ENCODE assay signal across 8 mouse cellular contexts in the genomic region with DNA sequence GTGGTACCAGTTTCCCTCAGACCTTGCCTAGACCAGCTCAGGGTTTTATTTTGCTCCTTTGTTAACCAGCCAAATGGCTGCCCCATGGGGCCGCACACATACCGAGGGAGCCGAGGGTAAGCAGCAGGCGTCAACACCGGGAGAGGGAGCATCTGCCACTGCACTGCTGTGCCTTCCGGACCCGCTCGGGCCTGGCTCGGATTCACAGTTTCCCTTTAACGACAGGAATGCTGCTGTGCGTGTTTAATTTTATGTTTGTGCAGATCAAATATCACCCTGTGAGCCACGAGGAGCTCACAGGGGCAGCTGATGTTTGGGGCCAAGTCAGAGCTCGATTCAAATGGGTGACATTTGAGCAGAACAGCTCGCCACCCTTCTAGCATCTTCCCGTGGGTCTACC. TPM values are rescaled to one million over a fixed set of nuclear protein-coding genes. Genes with fewer than 3 reads are reported as not detected.
A peak's percentile ranks its signal among the peaks of the same experiment; 100 is the strongest.
DNase-seq lines count a peak whose midpoint lies in the region; ATAC-seq lines count a peak whose summit lies in the region.

No protein-coding gene starts in this region.

- intact Hi-C loops in gastrocnemius, postnatal 36 days (cut with DNase I), result no loop called here

- H3K27ac ChIP-seq in lung, embryonic 15.5 days, result no peak overlapping the region
- no peak overlapping the region for H3K27ac ChIP-seq in hindbrain, embryonic 15.5 days (replicated peaks)
- H3K27ac ChIP-seq in neural tube, embryonic 13.5 days (replicated peaks), result peak overlapping the region; percentile 20

- H3K36me3 ChIP-seq in lung, embryonic 15.5 days, result no peaks in the 10 kb centered on the region
- no peaks in the 10 kb centered on the region for H3K36me3 ChIP-seq in hindbrain, embryonic 15.5 days
- H3K36me3 ChIP-seq in neural tube, embryonic 13.5 days, result no peaks in the 10 kb centered on the region

- no peak overlapping the region for H3K9ac ChIP-seq in lung, embryonic 15.5 days
- H3K9ac ChIP-seq in hindbrain, embryonic 15.5 days, result no peak overlapping the region
- peak overlapping the region; percentile 44; the same call in 1 of the 2 replicates for H3K9ac ChIP-seq in neural tube, embryonic 13.5 days

- no peaks in the 10 kb centered on the region for H3K9me3 ChIP-seq in lung, embryonic 15.5 days
- no peaks in the 10 kb centered on the region for H3K9me3 ChIP-seq in hindbrain, embryonic 15.5 days
- no peaks in the 10 kb centered on the region for H3K9me3 ChIP-seq in neural tube, embryonic 13.5 days

- no peak overlapping the region for H3K4me3 ChIP-seq in lung, embryonic 15.5 days
- H3K4me3 ChIP-seq in hindbrain, embryonic 15.5 days, result no peak overlapping the region
- H3K4me3 ChIP-seq in neural tube, embryonic 13.5 days, result no peak overlapping the region; the same call in 1 of the 2 replicates

- peaks cover 9% of the 10 kb centered on the region; the same call in 1 of the 2 replicates for H3K27me3 ChIP-seq in lung, embryonic 15.5 days
- peaks cover 10% of the 10 kb centered on the region; the same call in 1 of the 2 replicates for H3K27me3 ChIP-seq in hindbrain, embryonic 15.5 days
- peaks cover 23% of the 10 kb centered on the region for H3K27me3 ChIP-seq in neural tube, embryonic 13.5 days

- peaks cover 13% of the 10 kb centered on the region; the same call in 1 of the 2 replicates for H3K4me1 ChIP-seq in lung, embryonic 15.5 days
- peaks cover 9% of the 10 kb centered on the region for H3K4me1 ChIP-seq in hindbrain, embryonic 15.5 days (replicated peaks)
- peaks cover 16% of the 10 kb centered on the region for H3K4me1 ChIP-seq in neural tube, embryonic 13.5 days (replicated peaks)

- peak overlapping the region; percentile 39 for H3K4me2 ChIP-seq in lung, embryonic 15.5 days
- peak overlapping the region; percentile 15; the same call in 1 of the 2 replicates for H3K4me2 ChIP-seq in hindbrain, embryonic 15.5 days
- H3K4me2 ChIP-seq in neural tube, embryonic 13.5 days, result peak overlapping the region; percentile 18

- WGBS in lung, embryonic 15.5 days, result 3% methylated on average over 15 of the region's 15 CpGs
- WGBS in hindbrain, embryonic 15.5 days, result 9% methylated on average over 15 of the region's 15 CpGs
- 11% methylated on average over 15 of the region's 15 CpGs for WGBS in neural tube, embryonic 13.5 days

- DNase-seq in gastrocnemius, adult 18-20 months (ENCODE audit: low spot score), result peak; percentile 59
- no peak for DNase-seq in gastrocnemius, postnatal 36 days
- DNase-seq in lung, postnatal 36 days, result no peak
- DNase-seq in layer of hippocampus, postnatal 10 days (ENCODE audit: low spot score in 2 of 2), result no peak
- DNase-seq in layer of hippocampus, postnatal 36 days, result no peak

- ATAC-seq in lung, embryonic 15.5 days (ENCODE audit: borderline replicate concordance, extremely low read depth, low FRiP score, low TSS enrichment), result peak; percentile 36; the same call in 1 of the 2 replicates
- ATAC-seq in hindbrain, embryonic 15.5 days (ENCODE audit: low FRiP score, low read depth), result no peak
- ATAC-seq in neural tube, embryonic 13.5 days (ENCODE audit: low read depth), result peak; percentile 57; the same call in 1 of the 2 replicates

RNA-seq across cellular contexts. Expression of a gene that starts 19.7 kb away (rescaled TPM):
- 10 to 100 TPM in 1 of 2 experiments, 1 to 10 TPM in 1; 9.0 to 12.8 TPM for total RNA-seq in gastrocnemius, adult 18-20 months (2021)
- total RNA-seq in gastrocnemius, postnatal 36 days (2021), result 10 to 100 TPM; 11.2 to 12.3 TPM
- 18.6 and 20.8 TPM in 2 replicates for polyA plus RNA-seq in lung, embryonic 15.5 days (2015; fragmentation: Nextera tagmentation; extraction: Ambion mirVana)
- polyA plus RNA-seq in hindbrain, embryonic 15.5 days (2015; fragmentation: Nextera tagmentation; extraction: Ambion mirVana), result 45.7 and 48.8 TPM in 2 replicates
- polyA plus RNA-seq in neural tube, embryonic 13.5 days (2015; fragmentation: Nextera tagmentation; extraction: Ambion mirVana), result 23.7 and 26.9 TPM in 2 replicates
- total RNA-seq in layer of hippocampus, postnatal 10 days (2021), result 100 to 1,000 TPM; 180 to 199 TPM
- total RNA-seq in layer of hippocampus, postnatal 36 days (2021), result 100 to 1,000 TPM; 171 to 189 TPM

RNA-seq across cellular contexts. Expression of a gene that starts 21.9 kb away (rescaled TPM):
- under 1 TPM; 0.59 to 0.90 TPM for total RNA-seq in gastrocnemius, adult 18-20 months (2021)
- 1 to 10 TPM in 1 of 2 experiments, under 1 TPM in 1; 0.79 to 1.1 TPM for total RNA-seq in gastrocnemius, postnatal 36 days (2021)
- 11.4 TPM in 2 replicates for polyA plus RNA-seq in lung, embryonic 15.5 days (2015; fragmentation: Nextera tagmentation; extraction: Ambion mirVana)
- 2.3 and 4.2 TPM in 2 replicates for polyA plus RNA-seq in hindbrain, embryonic 15.5 days (2015; fragmentation: Nextera tagmentation; extraction: Ambion mirVana)
- polyA plus RNA-seq in neural tube, embryonic 13.5 days (2015; fragmentation: Nextera tagmentation; extraction: Ambion mirVana), result 2.1 TPM in 2 replicates
- under 1 TPM; 0.33 to 0.80 TPM for total RNA-seq in layer of hippocampus, postnatal 10 days (2021)
- under 1 TPM; 0.37 to 0.38 TPM for total RNA-seq in layer of hippocampus, postnatal 36 days (2021)

RNA-seq across cellular contexts. Expression of a gene that starts 25.8 kb away (rescaled TPM):
- total RNA-seq in gastrocnemius, adult 18-20 months (2021), result 10 to 100 TPM; 44.7 to 49.5 TPM
- total RNA-seq in gastrocnemius, postnatal 36 days (2021), result 10 to 100 TPM; 49.9 to 55.7 TPM
- 145 and 157 TPM in 2 replicates for polyA plus RNA-seq in lung, embryonic 15.5 days (2015; fragmentation: Nextera tagmentation; extraction: Ambion mirVana)
- polyA plus RNA-seq in hindbrain, embryonic 15.5 days (2015; fragmentation: Nextera tagmentation; extraction: Ambion mirVana), result 150 and 159 TPM in 2 replicates
- 73.4 and 101 TPM in 2 replicates for polyA plus RNA-seq in neural tube, embryonic 13.5 days (2015; fragmentation: Nextera tagmentation; extraction: Ambion mirVana)
- total RNA-seq in layer of hippocampus, postnatal 10 days (2021), result 100 to 1,000 TPM; 182 to 185 TPM
- 100 to 1,000 TPM; 145 to 156 TPM for total RNA-seq in layer of hippocampus, postnatal 36 days (2021)

RNA-seq across cellular contexts. Expression of a gene that starts 56.0 kb away (rescaled TPM):
- total RNA-seq in gastrocnemius, adult 18-20 months (2021), result 10 to 100 TPM; 21.6 to 22.7 TPM
- total RNA-seq in gastrocnemius, postnatal 36 days (2021), result 10 to 100 TPM; 12.6 to 17.0 TPM
- 232 and 246 TPM in 2 replicates for polyA plus RNA-seq in lung, embryonic 15.5 days (2015; fragmentation: Nextera tagmentation; extraction: Ambion mirVana)
- polyA plus RNA-seq in hindbrain, embryonic 15.5 days (2015; fragmentation: Nextera tagmentation; extraction: Ambion mirVana), result 55.6 and 61.2 TPM in 2 replicates
- 66.3 and 75.0 TPM in 2 replicates for polyA plus RNA-seq in neural tube, embryonic 13.5 days (2015; fragmentation: Nextera tagmentation; extraction: Ambion mirVana)
- total RNA-seq in layer of hippocampus, postnatal 10 days (2021), result 10 to 100 TPM; 17.0 to 19.5 TPM
- 10 to 100 TPM; 20.2 to 24.0 TPM for total RNA-seq in layer of hippocampus, postnatal 36 days (2021)

RNA-seq across cellular contexts. Expression of a gene that starts 59.9 kb away (rescaled TPM):
- total RNA-seq in gastrocnemius, adult 18-20 months (2021), result 1 to 10 TPM; 1.3 to 3.4 TPM
- total RNA-seq in gastrocnemius, postnatal 36 days (2021), result 1 to 10 TPM; 2.3 to 3.0 TPM
- polyA plus RNA-seq in lung, embryonic 15.5 days (2015; fragmentation: Nextera tagmentation; extraction: Ambion mirVana), result 12.7 and 17.9 TPM in 2 replicates
- 6.3 and 9.2 TPM in 2 replicates for polyA plus RNA-seq in hindbrain, embryonic 15.5 days (2015; fragmentation: Nextera tagmentation; extraction: Ambion mirVana)
- 6.7 and 8.6 TPM in 2 replicates for polyA plus RNA-seq in neural tube, embryonic 13.5 days (2015; fragmentation: Nextera tagmentation; extraction: Ambion mirVana)
- 10 to 100 TPM in 1 of 2 experiments, 1 to 10 TPM in 1; 9.2 to 11.7 TPM for total RNA-seq in layer of hippocampus, postnatal 10 days (2021)
- 1 to 10 TPM; 8.7 to 9.4 TPM for total RNA-seq in layer of hippocampus, postnatal 36 days (2021)

Comparison
In these comparisons a context has a peak if more than half of its experiments do, and no peak if none do; other contexts are left out.
1. RNA of a gene that starts 19.7 kb away (total RNA-seq): 180 to 199 TPM in layer of hippocampus, postnatal 10 days and 171 to 189 TPM in layer of hippocampus, postnatal 36 days; 9.0 to 12.8 TPM in gastrocnemius, adult 18-20 months and 11.2 to 12.3 TPM in gastrocnemius, postnatal 36 days; every median in the first group is over 10 times any median in the second.
2. Peak in every context shown above with its lines, with median percentiles within 50 percentile points of each other: H3K4me2 ChIP-seq.